Mouse (Mus musculus) stomach, embryonic 16.5 days (tissue): Measurements from ENCODE around the gene Rdh14. TPM values are rescaled to one million over a fixed set of nuclear protein-coding genes. Genes with fewer than 3 reads are reported as not detected.

Source experiments
- ATAC-seq: fragments of 200-750 bp; cut with Nextera tagmentation; 2 replicates; pipeline ENCODE4 v1.8.0; 2017; ENCODE audit warnings: moderate number of reproducible peaks, moderate TSS enrichment; ENCODE audit not compliant: insufficient read depth, low FRiP score
- H3K27ac ChIP-seq: fragments of 300-500 bp; sonication (generic); 2 replicates; pipeline ENCODE4 v1.5.1; 2014; ENCODE audit warnings: low read length
- H3K27me3 ChIP-seq: fragments of 300-500 bp; sonication (generic); 2 replicates; pipeline ENCODE4 v1.6.1; 2014; ENCODE audit warnings: low read length, control low read depth, mixed read lengths; ENCODE audit not compliant: control insufficient read depth, insufficient read depth
- H3K36me3 ChIP-seq: fragments of 300-500 bp; sonication (generic); 2 replicates; pipeline ENCODE4 v1.6.1; 2014; ENCODE audit warnings: low read length; ENCODE audit not compliant: control insufficient read depth, insufficient read depth
- H3K4me1 ChIP-seq: fragments of 300-500 bp; sonication (generic); 2 replicates; pipeline ENCODE4 v1.6.1; 2014; ENCODE audit warnings: low read length, control low read depth, mixed read lengths; ENCODE audit not compliant: control insufficient read depth, insufficient read depth
- H3K4me2 ChIP-seq: fragments of 300-500 bp; sonication (generic); 2 replicates; pipeline ENCODE4 v1.6.1; 2014; ENCODE audit warnings: low read depth, low read length, mixed read lengths
- H3K4me3 ChIP-seq: fragments of 300-500 bp; sonication (generic); replicated peaks from 2 replicates; pipeline ENCODE4 v1.5.1; 2014; ENCODE audit warnings: mild to moderate bottlenecking, low read length
- H3K9ac ChIP-seq: fragments of 300-500 bp; sonication (generic); 2 replicates; pipeline ENCODE4 v1.6.1; 2014; ENCODE audit warnings: low read length
- H3K9me3 ChIP-seq: fragments of 300-500 bp; sonication (generic); replicated peaks from 2 replicates; pipeline ENCODE4 v1.6.1; 2016; ENCODE audit warnings: low read length, control low read depth; ENCODE audit not compliant: control insufficient read depth
- WGBS: fragments of 180-500 bp; shearing (Covaris S2); extraction: QIAGEN DNeasy Blood & Tissue Kit; methylation state at CpG from one replicate; pipeline ENCODE4 v1.1.7; 2014; 5-methylcytosine and 5-hydroxymethylcytosine counted together
- polyA plus RNA-seq: library from polyadenylated mRNA; unstranded; fragments of >200 nt; fragmentation: Nextera tagmentation; extraction: Ambion mirVana; gene quantifications from 2 replicates; pipeline ENCODE4 v1.2.1, GENCODE M21; 2015

Gene Rdh14
- polyA plus RNA-seq, result 31.1 and 35.9 TPM in 2 replicates

- Histone ChIP-seq H3K4me1 (peaks cover 4% of the 10 kb centered on the region), H3K27me3 (no peaks in the 10 kb centered on the region), H3K4me2 (peak within 1 kb of the TSS; percentile 70), H3K9ac (peak within 1 kb of the TSS; percentile 99), H3K27ac (peak within 1 kb of the TSS; percentile 96), H3K36me3 (0 out of 2 replicates have a peak, but pooled peaks cover 6% of the 10 kb centered on the region), H3K4me3 (peak within 1 kb of the TSS; percentile 77), H3K9me3 (no peaks in the 10 kb centered on the region)
- WGBS, result under 1% methylated on average over 53 of the region's 53 CpGs
- ATAC-seq, result peak; percentile 98
Measured at GRCm38 (mm10) chr12:10390671-10391441, at the start of gene Rdh14. Rdh14 (plus strand) TSS chr12:10390772.

DNA sequence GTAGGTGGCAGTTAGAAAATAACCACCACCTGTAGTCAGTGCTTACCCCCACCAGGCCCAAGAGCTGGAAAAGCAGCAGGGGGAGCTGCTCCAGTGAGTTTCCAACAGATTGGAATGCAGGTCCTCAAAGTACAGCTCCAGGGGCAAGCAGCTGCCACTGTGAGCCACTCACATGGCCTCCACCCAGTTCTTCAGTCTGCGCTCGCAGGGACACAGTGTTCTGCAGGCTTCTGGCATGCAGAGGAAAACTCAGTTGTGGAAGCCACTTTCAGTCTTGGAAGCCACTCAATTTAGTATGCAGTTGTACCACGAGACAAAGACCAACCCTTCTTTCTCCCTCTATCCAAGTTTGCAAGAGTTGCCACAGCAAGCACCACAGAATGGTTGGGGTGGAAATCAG, 39.9 kb upstream of the Rdh14 start:
- H3K4me1 ChIP-seq, result no peaks in the 10 kb centered on the region
- no peaks in the 10 kb centered on the region for H3K27me3 ChIP-seq
- no peak overlapping the region for H3K9ac ChIP-seq
- no peak for ATAC-seq
- no peak overlapping the region for H3K27ac ChIP-seq
- WGBS, result 72% methylated on average over 3 of the region's 3 CpGs
- H3K36me3 ChIP-seq, result no peaks in the 10 kb centered on the region
- no peak overlapping the region for H3K4me2 ChIP-seq
- no peaks in the 10 kb centered on the region for H3K9me3 ChIP-seq
- no peak overlapping the region for H3K4me3 ChIP-seq

GRCm38 (mm10) chr12:10357756-10358155, 32.8 kb upstream of the Rdh14 start:
- Histone ChIP-seq H3K4me3 (no peak overlapping the region), H3K9ac (no peak overlapping the region), H3K9me3 (no peaks in the 10 kb centered on the region), H3K36me3 (no peaks in the 10 kb centered on the region), H3K27me3 (no peaks in the 10 kb centered on the region), H3K4me1 (no peaks in the 10 kb centered on the region), H3K27ac (no peak overlapping the region), H3K4me2 (no peak overlapping the region)
- ATAC-seq, result no peak
- WGBS, result 56% methylated on average over 6 of the region's 6 CpGs

DNA sequence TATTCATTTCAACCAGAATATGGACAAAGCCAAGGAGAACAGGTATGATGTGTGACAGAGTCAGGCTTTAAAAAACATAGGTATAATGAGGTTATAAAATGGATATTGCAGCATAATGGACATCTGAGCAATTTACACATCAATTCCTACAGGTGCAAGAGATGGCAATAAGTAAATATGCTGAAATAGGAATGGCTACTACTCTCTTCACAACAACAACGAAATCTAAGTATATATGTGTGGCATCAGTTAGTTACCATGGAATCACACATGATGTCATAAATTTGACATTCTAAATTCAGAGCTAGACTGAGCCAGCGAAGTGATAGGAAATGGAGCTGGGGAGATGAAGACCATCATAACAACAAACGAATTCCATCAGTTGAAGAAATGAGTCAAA, 20.9 kb upstream of the Rdh14 start, which contains the start of gene Nt5c1b:
Gene Nt5c1b (plus strand): TSS at position 301 of the 400 bp plus-strand sequence.
- Histone ChIP-seq H3K36me3 (no peaks in the 10 kb centered on the region), H3K4me2 (no peak within 1 kb of the TSS), H3K9me3 (no peaks in the 10 kb centered on the region), H3K4me1 (no peaks in the 10 kb centered on the region), H3K9ac (no peak within 1 kb of the TSS), H3K27ac (no peak within 1 kb of the TSS), H3K4me3 (no peak within 1 kb of the TSS), H3K27me3 (no peaks in the 10 kb centered on the region)
- 79% methylated on average over 3 of the region's 3 CpGs for WGBS
- no peak for ATAC-seq

- H3K4me2 ChIP-seq, result no peak overlapping the region
- H3K4me1 ChIP-seq, result peaks cover 5% of the 10 kb centered on the region
- no peaks in the 10 kb centered on the region for H3K27me3 ChIP-seq
- ATAC-seq, result no peak
- no peak overlapping the region for H3K9ac ChIP-seq
- H3K4me3 ChIP-seq, result no peak overlapping the region
- H3K36me3 ChIP-seq, result no peaks in the 10 kb centered on the region
- no peaks in the 10 kb centered on the region for H3K9me3 ChIP-seq
- 56% methylated on average over 1 of the region's 1 CpGs for WGBS
- peak overlapping the region; percentile 49; the same call in 1 of the 2 replicates for H3K27ac ChIP-seq
Measured at GRCm38 (mm10) chr12:10400788-10401187, 10.2 kb downstream of the Rdh14 start.

DNA sequence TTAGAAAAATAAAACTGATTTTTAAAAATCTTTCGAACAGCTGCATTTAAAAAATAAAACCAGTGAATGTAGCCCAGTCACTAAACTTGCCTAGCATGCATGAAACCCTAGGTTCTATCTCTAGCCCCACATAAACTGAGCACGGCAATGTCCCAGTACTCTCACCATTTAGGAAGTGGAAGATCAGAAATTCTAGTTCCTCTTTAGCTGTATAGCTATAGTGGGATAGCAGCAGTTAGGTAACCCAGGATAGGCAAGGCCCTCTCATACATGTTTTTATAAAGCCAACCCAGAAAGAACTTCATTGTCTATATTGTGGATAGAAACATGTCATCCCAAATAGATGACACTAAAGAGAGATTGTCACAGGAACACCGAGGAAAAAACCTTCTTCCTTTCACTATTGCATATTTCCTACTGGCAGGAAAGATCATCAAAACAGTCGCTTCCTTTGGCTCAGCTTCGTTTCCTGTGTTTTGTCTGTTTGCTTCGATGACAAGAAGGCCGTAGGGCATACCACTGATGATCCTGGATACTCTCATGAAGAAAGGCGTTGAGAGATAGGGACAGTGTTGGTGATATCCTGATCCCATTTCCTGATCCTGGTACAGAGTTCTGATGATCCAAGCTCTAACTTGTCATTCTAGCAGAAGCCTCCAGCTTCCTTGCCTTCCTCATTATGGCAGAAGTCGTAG, 12.0 kb downstream of the Rdh14 start:
- Histone ChIP-seq H3K4me3 (no peak overlapping the region), H3K27me3 (no peaks in the 10 kb centered on the region), H3K4me1 (peaks cover 5% of the 10 kb centered on the region), H3K27ac (no peak overlapping the region), H3K4me2 (no peak overlapping the region), H3K9me3 (no peaks in the 10 kb centered on the region), H3K36me3 (no peaks in the 10 kb centered on the region), H3K9ac (no peak overlapping the region)
- WGBS, result 74% methylated on average over 9 of the region's 9 CpGs
- ATAC-seq, result no peak

- WGBS, result 81% methylated on average over 3 of the region's 3 CpGs
- no peak for ATAC-seq
- Histone ChIP-seq H3K4me2 (no peak overlapping the region), H3K9ac (no peak overlapping the region), H3K4me3 (no peak overlapping the region), H3K27ac (no peak overlapping the region), H3K27me3 (no peaks in the 10 kb centered on the region), H3K36me3 (no peaks in the 10 kb centered on the region), H3K4me1 (no peaks in the 10 kb centered on the region), H3K9me3 (no peaks in the 10 kb centered on the region)
Measured at GRCm38 (mm10) chr12:10410511-10411179, 20.1 kb downstream of the Rdh14 start.

GRCm38 (mm10) chr12:10411453-10411852, 20.9 kb downstream of the Rdh14 start:
- H3K4me1 ChIP-seq, result no peaks in the 10 kb centered on the region
- 86% methylated on average over 1 of the region's 1 CpGs for WGBS
- no peaks in the 10 kb centered on the region for H3K27me3 ChIP-seq
- H3K27ac ChIP-seq, result no peak overlapping the region
- ATAC-seq, result no peak
- no peak overlapping the region for H3K4me3 ChIP-seq
- no peaks in the 10 kb centered on the region for H3K36me3 ChIP-seq
- H3K9me3 ChIP-seq, result no peaks in the 10 kb centered on the region
- H3K4me2 ChIP-seq, result no peak overlapping the region
- no peak overlapping the region for H3K9ac ChIP-seq

GRCm38 (mm10) chr12:10422347-10422746, 31.8 kb downstream of the Rdh14 start:
- H3K9me3 ChIP-seq, result no peaks in the 10 kb centered on the region
- no peak overlapping the region for H3K4me2 ChIP-seq
- no peaks in the 10 kb centered on the region for H3K36me3 ChIP-seq
- H3K27ac ChIP-seq, result no peak overlapping the region
- H3K4me1 ChIP-seq, result no peaks in the 10 kb centered on the region
- no peak for ATAC-seq
- H3K27me3 ChIP-seq, result no peaks in the 10 kb centered on the region
- 42% methylated on average over 3 of the region's 3 CpGs for WGBS
- no peak overlapping the region for H3K9ac ChIP-seq
- H3K4me3 ChIP-seq, result no peak overlapping the region
